Mouse (Mus musculus): ENCODE data around the gene Uox.

DNA sequence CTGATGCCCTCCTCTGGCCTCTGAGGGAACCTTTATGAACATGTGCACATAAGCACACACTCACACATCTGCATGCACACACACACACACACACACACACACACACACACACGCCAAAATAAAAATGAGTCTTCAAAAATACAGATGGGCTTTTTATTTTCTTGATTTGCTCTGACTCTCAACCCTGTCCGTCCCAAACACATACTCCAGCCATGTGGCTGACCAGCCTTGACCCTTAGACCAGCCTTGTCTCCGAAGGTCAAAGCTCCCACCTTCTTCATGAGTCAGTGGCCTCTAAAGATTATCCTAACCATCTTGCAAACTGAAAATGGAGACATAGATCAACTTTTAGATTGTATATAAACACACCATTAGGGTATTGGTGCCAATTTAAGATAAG lies 632 bp upstream of the Uox start:
- no peak for TF ChIP-seq CTCF (IDR thresholded peaks at IDR 0.05; ENCODE audit: low read depth)
- TF ChIP-seq EP300 (IDR thresholded peaks at IDR 0.05; ENCODE audit: low read depth): no peak
